Mouse (Mus musculus): Measurements from ENCODE around the gene Canx.
A peak's percentile ranks its signal among the peaks of the same experiment; 100 is the strongest.
"Not testable (repeated sequence)": the region's sequence is repeated elsewhere in the genome, so short reads cannot be mapped to it uniquely, and the experiment has no call there.

The Canx gene

DNA sequence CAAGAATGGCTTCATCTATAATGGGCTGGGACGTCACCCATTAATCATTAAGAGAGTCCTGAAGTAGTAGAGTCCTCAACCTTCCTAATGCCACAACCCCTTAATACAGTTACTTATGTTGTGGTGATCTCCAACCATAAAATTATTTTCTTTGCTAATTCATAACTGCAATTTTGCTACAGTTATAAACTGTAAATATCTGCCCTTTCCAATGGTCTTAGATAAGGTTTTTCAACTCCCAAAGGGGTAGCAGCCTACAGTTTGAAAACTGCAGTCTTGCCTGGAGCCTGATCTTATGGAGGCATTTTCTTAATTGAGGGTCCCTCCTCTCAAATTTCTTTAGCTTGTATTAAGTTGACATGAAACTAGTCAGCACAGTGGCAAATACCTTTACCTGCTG lies 3.9 kb upstream of the Canx start:
- no peak for DNase-seq

DNA sequence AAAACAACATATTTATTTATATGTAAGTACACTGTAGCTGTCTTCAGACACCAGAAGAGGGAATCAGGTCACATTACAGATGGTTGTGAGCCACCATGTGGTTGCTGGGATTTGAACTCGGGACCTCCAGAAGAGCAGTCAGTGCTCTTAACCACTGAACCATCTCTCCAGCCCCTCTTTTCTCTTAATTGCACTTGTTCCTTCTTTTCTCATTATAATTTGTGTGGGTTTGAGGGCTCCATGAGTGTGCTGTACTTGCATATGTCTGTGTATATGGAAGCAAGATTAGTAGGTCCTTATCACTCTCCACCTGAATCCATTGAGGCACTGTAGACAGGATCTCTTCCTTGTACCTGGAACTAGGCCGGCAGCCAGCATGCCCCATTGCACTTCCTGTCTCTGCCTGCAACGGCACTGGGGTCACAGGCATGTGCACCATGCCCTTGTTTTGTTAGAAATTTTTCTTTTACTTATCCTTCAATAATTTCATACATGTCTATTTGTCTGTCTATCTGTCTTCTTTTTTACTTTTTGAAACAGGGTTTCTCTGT lies 2.7 kb upstream of the Canx start:
- no peak for DNase-seq

GRCm38 (mm10) chr11:50326302-50326966 lies 961 bp upstream of the Canx start:
- DNase-seq: no peak

DNA sequence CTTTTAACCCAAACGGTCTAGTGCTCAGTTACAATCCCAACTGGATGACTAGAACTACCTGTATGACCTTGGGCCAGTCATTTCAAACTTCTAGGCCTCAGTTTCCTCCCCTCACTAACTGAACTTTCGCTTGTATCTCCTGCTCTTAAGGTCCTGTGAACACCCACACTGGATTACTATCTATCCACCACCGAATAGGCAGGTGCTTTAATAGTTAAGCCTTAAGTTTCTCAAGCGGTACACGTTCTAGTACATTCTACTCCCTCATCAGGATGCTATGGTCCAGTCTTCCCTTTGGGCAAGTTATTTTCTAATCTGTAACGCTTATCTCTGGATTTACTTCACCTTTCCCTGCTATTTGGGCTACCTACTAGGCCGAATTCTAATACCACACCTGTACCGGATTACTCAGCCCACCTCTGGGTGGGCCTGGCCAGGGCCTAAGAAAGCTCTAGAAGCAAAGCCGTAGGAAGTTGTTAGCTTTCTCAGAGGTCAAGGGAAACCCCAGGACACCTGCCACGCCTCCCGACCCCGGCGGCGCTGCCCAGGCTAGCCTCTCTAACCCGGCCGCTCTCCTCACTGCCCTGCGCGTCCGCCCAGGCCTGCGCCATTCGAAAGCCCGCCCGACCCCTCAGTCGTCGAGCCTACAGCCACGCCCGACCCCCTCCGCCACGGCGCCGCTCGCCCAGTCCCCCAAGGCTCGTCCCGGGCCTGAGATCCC lies 562 bp downstream of the Canx start:
- peak in 1 of 2 experiments; percentile 51 for DNase-seq

DNA sequence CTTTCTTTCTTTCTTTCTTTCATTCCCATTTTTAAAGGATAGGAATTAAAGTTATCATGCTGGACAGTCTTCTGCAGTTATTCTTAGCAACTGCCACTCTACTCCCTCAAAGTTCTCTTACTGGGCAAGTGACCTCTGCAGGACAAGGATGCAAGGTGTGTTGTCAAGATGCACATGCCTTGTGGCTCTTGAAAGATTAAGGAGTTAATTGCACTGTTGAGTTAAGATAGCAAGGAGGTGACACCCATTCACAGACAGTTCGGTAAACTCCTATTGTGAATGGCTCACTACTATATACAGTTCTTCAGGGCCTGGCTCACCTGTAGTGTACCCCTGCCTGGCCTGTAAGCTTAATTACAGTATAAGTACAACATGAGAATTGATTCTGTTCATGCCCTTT lies 1.6 kb downstream of the Canx start:
- no peak for DNase-seq

DNA sequence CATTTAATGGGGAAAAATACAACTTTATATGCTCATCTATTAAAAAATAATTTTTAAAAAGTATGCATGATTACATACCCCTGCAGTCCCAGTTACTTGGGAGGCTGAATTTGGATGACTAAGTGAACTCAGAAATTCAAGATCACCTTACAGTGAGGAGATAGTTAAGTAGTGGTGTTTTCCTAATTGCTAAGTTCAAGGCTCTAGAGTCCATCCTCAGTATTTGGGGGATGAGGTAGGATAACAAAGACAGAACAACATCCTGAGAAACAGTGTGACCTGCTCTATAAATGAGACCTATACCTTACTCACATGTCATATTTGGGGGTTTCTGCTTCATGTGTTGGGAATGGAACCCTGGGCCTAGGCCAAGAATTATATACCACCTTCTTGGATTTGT lies 3.1 kb downstream of the Canx start:
- no peak for DNase-seq

DNA sequence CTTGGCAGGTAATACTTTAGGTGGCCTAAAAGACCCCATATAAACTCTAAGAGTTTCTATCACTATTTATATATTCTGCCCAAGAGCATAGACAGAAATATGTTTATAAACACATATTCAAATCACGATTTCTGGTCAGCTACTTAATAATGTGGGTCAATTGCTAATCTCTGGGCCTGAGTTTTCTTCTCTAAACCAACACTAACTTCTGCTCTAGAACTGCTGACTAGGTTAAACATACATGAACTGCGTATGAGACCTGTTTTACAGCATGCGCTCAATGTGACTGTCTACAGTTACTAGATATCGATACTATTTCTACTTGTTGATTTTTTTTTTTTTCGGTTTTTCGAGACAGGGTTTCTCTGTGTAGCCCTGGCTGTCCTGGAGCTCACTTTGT lies 4.2 kb downstream of the Canx start:
- no peak for DNase-seq

GRCm38 (mm10) chr11:50319343-50319742 lies 6.1 kb downstream of the Canx start:
- not testable (repeated sequence) for DNase-seq

- DNase-seq: no peak
These were observed 12.7 kb downstream of the Canx start for GRCm38 (mm10) chr11:50312803-50313202.

- DNase-seq: no peak
These were observed 22.1 kb downstream of the Canx start for GRCm38 (mm10) chr11:50303406-50303805.

DNA sequence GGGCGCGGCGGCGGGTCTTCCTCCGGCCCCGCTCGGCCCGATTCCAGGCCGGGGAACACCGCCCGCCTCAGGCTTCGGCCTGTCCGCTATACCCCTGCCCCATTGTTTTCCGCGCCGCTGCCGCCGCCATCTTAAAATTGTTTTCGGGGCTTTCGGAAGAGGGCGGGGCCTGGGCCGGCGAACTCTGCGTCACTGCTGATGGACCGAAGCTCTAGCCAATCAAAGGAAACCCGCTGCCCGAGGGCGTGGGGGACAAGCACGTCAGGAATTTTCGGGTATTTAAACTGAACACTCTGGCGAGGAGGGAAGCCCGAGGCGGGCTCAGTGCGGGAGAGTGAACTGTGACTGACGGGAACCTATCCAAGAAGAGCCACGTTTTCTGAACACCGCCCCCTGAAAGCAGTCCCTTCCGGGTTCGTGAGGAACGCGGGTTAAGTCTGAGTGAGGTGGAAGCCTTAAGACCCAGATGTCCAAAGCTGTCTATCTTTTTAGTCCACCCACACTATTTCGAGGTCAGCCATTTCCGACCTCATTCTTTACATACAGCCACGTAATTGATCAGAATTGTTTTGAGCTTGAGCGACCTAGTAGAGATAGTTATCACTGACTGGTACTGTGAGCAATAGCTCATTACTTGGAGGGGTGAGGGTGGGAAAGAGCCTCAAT lies 33.1 kb downstream of the Canx start, which contains the start of gene Maml1:
Gene Maml1 (minus strand): TSS at position 122 of the 666 bp plus-strand sequence.
- DNase-seq: peak; percentile 98

- peak; percentile 60 to 67 for DNase-seq
These were observed 33.9 kb downstream of the Canx start for GRCm38 (mm10) chr11:50291321-50292165.

DNA sequence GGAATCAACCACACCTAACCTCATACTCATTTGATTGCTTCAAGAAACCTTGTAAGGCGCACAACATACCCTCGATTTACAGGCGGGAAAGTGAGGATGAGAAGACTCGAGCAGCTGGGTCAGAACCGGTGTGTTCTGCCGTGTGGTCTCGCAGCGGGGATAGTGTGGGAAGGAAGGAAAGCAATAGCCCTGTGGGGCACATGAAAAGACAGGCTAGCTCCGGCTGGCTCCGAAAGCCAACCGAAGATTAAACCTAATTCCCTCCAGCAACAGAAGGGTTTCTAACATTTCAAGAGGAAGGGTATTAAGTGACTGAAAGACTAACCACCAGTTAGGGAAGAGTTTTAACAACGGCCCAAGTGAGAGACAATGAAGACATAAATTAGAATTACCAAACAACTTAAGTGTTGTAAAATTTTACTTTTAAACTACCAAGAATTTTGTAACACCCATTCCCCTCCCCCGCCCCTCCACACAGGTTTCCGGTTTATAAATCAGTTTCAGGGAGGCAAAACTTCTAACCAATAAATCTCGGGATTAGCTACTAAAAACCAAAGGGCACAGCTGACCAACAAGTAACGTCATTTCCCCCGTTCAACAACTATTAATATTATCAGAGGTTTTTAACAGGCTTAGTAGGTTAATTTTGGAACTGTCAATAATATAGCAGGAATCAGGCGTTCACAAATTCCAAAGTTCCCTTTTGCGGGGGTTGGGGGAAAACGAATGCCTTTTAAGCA lies 34.8 kb downstream of the Canx start:
- DNase-seq: peak in 1 of 2 experiments; percentile 22

GRCm38 (mm10) chr11:50286428-50286827 lies 39.0 kb downstream of the Canx start:
- no peak for DNase-seq

GRCm38 (mm10) chr11:50285696-50286095 lies 39.8 kb downstream of the Canx start:
- no peak for DNase-seq

GRCm38 (mm10) chr11:50285263-50285662 lies 40.2 kb downstream of the Canx start:
- no peak for DNase-seq

DNA sequence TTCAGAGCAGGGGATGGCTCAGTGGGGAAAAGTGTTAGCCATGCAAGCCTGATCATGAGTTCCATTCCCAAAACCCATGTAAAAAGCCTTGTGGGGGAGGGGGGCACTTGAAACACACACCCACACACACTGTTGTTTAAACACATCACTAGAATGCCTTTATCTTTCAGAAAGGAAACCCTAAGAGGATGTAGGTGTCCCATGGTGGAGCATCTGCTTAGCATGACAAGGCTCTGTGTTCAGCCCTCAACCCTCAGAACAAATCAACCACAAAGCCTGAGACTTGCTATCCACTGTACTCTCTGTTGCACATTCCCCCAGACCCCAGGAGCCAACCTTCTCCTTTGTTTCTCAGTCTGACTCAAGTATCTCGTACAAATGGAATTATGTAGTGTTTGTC lies 45.4 kb downstream of the Canx start:
- no peak for DNase-seq

DNA sequence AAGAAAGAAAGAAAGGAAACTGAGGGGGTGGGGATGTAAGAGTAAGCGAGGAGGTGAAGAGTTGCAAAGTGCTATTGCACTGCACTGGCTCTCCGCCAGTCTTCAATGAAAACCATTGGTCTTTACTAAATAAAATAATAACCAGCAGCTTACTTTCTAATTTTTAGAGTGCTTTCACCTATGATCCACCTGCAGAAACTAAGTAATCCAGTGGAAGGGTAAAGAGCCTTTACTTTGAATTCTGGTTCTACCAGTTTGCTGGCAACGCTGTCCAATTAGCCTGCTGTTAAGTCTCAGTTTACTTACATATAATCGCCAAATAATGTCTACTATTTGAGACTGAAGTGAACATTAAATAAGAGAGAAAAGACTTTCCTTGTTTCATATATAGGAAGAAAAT lies 46.5 kb downstream of the Canx start:
- DNase-seq: peak in 1 of 2 experiments; percentile 15

DNA sequence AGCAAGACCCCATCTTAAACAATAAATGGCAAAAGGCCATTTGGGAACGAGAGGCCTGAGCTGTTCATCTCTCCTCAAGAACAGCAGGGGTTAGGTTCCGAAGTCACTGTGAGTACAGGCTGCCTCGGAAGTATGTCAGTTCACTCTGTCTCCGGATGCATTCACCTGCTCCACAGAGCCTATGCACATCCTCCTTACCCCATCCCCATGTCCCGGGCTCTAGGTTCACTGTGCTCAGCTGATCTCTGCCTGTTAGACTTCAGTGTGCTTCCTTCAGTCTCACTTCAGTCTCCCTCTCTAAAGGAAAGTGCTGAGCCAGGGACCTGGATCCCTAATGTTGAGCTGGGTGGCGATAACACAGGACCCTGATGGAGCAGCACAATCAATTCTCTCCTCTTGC lies 47.8 kb downstream of the Canx start:
- no peak for DNase-seq

DNA sequence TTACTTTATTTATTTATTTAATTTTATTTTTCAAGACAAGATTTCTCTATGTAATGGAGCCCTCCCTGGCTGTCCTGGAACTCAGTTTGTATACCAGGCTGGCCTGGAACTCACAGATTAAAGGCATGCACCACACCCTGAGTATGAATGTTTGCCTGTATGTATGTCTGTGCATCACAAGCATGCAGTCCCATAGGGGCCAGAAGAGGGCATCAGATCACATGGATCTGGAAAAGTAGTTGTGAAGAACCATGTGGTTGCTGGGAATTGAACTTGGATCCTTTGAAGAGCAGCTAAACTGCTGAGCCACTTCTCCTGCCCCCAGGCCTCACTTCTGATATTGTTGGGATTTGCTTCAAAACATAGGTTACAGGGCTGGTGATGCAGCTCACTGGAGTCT lies 48.4 kb downstream of the Canx start:
- no peak for DNase-seq

GRCm38 (mm10) chr11:50275568-50276151 lies 49.8 kb downstream of the Canx start:
- peak in 1 of 2 experiments; percentile 36 for DNase-seq

Data from lung, adult 18-20 months (tissue).